Mouse (Mus musculus) macrophage (primary cell): Measurements from ENCODE around the gene Shb. TPM values are rescaled to one million over a fixed set of nuclear protein-coding genes. Genes with fewer than 3 reads are reported as not detected.
"Not testable (repeated sequence)": the region's sequence is repeated elsewhere in the genome, so short reads cannot be mapped to it uniquely, and the experiment has no call there.

Source experiments
- H3K27ac ChIP-seq: fragments of 350-480 bp; formaldehyde crosslinking; 2 replicates; pipeline ENCODE4 v1.9.0; 2021
- H3K36me3 ChIP-seq: fragments of 350-480 bp; formaldehyde crosslinking; 2 replicates; pipeline ENCODE4 v1.9.0; 2021; ENCODE audit errors: inconsistent target
- H3K4me3 ChIP-seq: fragments of 350-480 bp; formaldehyde crosslinking; 2 replicates; pipeline ENCODE4 v1.9.0; 2021; ENCODE audit errors: inconsistent target
- H3K79me2 ChIP-seq: fragments of 350-480 bp; formaldehyde crosslinking; 2 replicates; pipeline ENCODE4 v1.9.0; 2021; ENCODE audit errors: inconsistent target
- WGBS: methylation state at CpG from one replicate; pipeline ENCODE4 v1.1.7; 2026; ENCODE audit warnings: inconsistent platforms; ENCODE audit not compliant: missing documents; 5-methylcytosine and 5-hydroxymethylcytosine counted together
- polyA plus RNA-seq: library from polyadenylated mRNA; stranded (reverse); fragments of 250-400 nt; gene quantifications from 3 replicates; pipeline ENCODE4 v1.2.4, GENCODE M21; 2018; ENCODE audit warnings: inconsistent platforms

Shb gene
- polyA plus RNA-seq, 1 experiment from 2014 or later: 3.2 TPM

DNA sequence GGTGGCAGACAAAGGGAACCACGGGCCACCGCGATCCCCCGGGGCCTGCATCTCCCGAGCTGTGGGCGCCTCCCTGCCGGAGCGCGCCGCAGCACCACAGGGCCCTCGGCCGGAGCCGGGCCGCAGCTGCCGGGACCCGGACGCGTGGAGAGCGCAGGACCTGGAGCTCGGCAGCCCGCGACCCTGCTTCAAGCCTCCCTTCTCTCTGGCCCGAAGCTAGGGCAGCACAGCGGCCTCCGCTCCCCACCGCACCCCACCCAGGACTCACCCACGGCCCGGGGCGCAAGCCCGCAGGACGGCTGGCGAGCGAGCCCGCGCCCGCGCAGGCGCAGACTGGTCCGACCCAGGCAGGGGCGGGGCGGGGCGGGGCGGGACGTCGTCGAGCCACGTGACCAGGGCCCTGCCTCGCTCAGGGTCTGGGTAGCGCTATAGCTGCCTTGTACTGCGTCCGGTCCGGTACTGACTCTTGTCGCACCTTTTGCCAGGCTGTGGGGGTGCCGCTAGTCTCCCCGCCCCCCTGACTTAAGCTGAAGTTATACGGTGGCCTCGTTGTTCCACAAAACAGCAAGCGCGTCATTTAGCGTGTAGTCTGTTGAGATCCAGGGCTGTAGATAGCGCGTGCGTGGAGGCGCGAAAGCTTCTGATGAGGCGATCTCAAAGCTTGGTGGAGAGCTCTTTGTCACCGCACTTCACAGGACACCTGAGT is 123.7 kb downstream of the Shb start, which contains the start of gene Slc25a51:
TSS of gene Slc25a51 (minus strand) at position 340 of the 706 bp plus-strand sequence.
- under 1% methylated on average over 66 of the region's 67 CpGs for WGBS
- Histone ChIP-seq H3K4me3 (peak within 1 kb of the TSS; percentile 65), H3K36me3 (no peaks in the 10 kb centered on the region; the same call in 1 of the 2 replicates), H3K27ac (peak within 1 kb of the TSS; percentile 77), H3K79me2 (peaks cover 46% of the 10 kb centered on the region)

DNA sequence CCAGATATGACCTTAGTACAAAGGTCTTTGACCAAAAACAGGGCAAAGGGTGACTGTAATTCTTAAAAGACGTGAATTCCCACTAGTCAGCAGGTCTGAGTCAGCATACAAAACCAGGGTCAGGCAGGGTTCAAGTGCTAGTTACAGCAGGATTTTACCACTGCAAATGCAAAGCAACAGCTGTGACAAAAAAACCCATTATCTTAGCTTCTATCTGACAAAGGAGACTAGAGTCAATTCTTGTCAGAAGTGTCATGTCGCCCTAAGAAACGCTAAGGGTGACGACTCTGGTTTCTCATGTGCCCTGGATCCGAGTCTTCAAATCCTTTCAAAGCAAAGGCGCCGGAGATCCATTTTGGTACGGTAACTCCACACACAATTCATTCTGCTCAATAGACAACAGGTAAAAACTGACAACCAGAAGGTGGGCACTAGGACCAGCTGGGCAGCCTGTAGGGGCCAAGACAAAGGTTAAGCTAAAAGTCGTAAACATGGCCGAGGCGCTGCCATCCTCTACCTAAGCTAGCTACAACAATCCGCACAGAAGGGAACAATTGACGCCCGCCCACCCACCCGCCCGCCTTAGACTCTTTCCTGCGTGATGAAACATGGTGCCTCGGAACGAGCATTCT is 124.5 kb downstream of the Shb start:
- WGBS: 3% methylated on average over 12 of the region's 19 CpGs
- H3K36me3 ChIP-seq: no peaks in the 10 kb centered on the region; the same call in 1 of the 2 replicates
- H3K4me3 ChIP-seq: peak overlapping the region; percentile 65
- H3K79me2 ChIP-seq: peaks cover 54% of the 10 kb centered on the region
- peak overlapping the region; percentile 77 for H3K27ac ChIP-seq

DNA sequence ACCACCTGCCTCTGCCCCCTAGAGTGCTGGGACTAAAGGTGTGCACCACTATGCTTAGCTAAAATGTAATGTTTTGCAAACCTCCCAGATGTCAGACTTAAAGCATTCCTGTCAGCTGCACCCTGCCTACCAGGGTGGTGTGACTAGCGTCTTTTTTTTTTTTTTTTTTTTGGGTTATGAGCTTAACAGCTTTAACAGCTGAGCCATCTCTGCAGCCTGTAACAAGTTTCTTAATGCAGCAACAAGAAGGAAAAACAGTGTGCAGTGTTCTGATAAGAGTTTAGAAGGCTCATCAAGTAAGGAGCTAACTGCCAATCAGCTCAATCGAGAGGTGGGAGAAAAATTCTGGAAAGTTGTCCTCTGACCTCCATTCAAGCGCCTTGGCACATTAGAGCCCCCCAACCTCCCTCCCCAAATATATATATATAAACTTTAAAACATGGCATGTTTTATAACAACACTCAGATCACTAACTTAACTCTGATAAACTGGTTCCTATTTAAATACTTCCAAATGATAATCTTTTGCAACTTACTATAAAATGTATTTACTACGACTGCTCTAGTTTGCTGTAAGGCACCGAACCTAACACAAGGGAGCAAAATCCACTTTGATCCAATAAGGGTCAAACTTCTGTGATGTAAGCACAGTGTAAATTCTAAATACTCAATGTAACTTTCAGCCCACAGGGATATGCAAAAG is 125.1 kb downstream of the Shb start:
- H3K27ac ChIP-seq: peak overlapping the region; percentile 77; the same call in 1 of the 2 replicates
- no peaks in the 10 kb centered on the region; the same call in 1 of the 2 replicates for H3K36me3 ChIP-seq
- peaks cover 60% of the 10 kb centered on the region for H3K79me2 ChIP-seq
- H3K4me3 ChIP-seq: peak overlapping the region; percentile 65
- 58% methylated on average over 5 of the region's 5 CpGs for WGBS

DNA sequence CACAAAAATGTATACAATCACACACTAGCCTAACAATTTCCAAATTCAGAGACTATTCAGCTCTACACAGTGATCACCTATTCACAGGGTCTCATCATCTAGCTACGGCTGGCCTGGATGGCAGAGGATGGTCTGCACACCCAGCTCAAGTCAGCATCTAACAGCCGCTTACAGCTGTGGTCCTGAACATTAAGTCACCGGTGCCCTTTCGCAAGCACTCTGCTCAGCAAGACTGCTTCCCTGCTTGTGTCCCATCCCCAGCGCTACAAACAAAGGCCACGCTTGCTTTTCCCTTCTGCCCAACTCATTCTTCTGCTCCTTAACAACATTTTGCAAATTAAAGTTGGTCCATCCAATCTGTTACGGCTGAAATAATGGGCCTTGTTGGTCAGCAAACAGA is 125.9 kb downstream of the Shb start:
- Histone ChIP-seq H3K79me2 (peaks cover 68% of the 10 kb centered on the region), H3K27ac (no peak overlapping the region), H3K36me3 (no peaks in the 10 kb centered on the region; the same call in 1 of the 2 replicates), H3K4me3 (no peak overlapping the region)
- WGBS: 59% methylated on average over 7 of the region's 7 CpGs

DNA sequence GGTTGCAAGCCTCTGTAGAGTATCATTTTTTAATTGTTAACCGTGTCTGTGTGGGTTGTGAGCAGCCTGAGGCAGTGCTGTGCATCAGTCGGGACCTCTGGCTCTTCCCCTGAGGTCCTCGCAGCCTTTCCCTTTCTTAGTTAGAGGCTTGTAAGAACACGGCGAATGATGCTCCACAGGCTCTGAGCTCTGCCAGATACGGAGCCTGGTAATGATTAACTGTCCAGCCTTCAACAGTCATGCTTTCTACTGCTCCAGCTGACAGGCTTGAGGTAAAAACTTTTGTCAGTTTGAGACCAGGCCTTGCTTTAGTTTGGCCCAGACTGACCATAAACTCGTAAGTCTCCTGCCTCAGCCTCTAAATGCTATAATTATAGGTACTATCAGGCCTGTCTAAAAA is 127.0 kb downstream of the Shb start:
- 84% methylated on average over 7 of the region's 7 CpGs for WGBS
- peaks cover 79% of the 10 kb centered on the region for H3K79me2 ChIP-seq
- H3K4me3 ChIP-seq: no peak overlapping the region
- H3K36me3 ChIP-seq: no peaks in the 10 kb centered on the region; the same call in 1 of the 2 replicates
- H3K27ac ChIP-seq: no peak overlapping the region

DNA sequence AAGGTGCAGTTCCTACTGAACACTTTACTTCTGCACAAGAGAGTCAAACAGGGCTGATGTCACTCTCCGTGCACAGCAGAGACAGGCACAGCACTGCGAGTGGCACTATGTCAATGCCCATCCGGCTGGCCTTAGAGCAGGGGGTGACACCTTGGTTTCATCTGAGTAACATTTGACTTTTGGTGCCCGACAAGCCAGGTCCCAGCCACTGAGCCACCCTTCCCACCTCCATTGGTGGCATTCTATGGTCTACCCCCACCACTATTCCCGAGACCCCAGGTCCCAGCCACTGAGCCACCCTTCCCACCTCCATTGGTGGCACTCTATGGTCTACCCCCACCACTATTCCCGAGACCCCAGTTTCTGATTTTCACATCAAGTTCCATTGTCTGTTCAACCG is 128.2 kb downstream of the Shb start:
- Histone ChIP-seq H3K27ac (no peak overlapping the region), H3K4me3 (no peak overlapping the region), H3K79me2 (peaks cover 91% of the 10 kb centered on the region), H3K36me3 (peaks cover 10% of the 10 kb centered on the region; the same call in 1 of the 2 replicates)
- 94% methylated on average over 7 of the region's 7 CpGs for WGBS

DNA sequence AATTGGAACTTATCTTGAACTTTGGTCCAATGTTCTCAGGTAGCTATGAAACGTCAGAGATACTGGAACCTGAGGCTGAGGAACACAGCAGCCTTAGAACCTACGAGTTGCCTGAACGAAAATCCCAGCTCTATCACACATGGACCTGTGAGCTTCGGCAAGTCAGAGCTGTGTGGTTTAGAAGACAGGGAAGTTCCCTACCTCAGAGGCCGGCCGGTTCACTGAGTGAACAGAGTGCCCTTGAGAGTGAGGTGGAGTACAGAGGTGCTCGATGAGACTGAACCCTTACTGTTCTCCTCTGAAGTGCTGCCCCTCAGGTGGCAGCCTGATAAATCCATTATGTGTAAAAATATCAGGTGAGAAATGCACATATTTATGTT is 128.8 kb downstream of the Shb start:
- no peak overlapping the region for H3K27ac ChIP-seq
- no peak overlapping the region for H3K4me3 ChIP-seq
- 11% methylated on average over 7 of the region's 7 CpGs for WGBS
- H3K36me3 ChIP-seq: peaks cover 11% of the 10 kb centered on the region; the same call in 1 of the 2 replicates
- peaks cover 97% of the 10 kb centered on the region for H3K79me2 ChIP-seq

DNA sequence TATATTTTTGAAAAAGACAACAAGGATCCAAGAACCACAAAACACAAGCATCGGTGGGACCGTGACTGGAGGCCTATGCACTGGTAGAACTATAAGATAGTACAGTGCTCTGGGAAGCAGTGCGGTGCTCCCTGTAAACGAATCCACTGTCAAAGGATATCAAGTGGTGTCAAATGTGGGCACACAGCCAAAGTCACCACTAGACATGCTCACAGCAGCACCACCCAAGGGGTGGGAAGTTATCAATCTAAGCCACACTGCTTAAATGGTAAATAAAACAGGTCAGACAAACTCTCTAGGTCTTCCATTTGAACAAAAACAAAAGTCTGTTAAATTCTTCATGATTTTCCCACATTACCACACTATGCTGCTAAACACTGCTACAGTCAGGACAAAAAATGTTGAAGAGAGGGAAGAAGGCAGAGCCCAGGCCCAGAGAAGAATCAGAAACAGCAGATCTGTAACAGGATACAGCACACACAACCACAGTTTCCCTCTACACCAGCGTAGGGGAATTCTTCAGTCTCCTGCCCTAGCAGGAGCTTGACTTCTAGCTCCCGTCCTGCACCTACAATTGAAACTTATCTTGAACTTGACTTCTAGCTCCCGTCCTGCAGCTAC is 129.3 kb downstream of the Shb start:
- Histone ChIP-seq H3K4me3 (no peak overlapping the region), H3K79me2 (peaks cover 100% of the 10 kb centered on the region), H3K27ac (no peak overlapping the region), H3K36me3 (peaks cover 11% of the 10 kb centered on the region; the same call in 1 of the 2 replicates)
- WGBS: 62% methylated on average over 7 of the region's 7 CpGs

DNA sequence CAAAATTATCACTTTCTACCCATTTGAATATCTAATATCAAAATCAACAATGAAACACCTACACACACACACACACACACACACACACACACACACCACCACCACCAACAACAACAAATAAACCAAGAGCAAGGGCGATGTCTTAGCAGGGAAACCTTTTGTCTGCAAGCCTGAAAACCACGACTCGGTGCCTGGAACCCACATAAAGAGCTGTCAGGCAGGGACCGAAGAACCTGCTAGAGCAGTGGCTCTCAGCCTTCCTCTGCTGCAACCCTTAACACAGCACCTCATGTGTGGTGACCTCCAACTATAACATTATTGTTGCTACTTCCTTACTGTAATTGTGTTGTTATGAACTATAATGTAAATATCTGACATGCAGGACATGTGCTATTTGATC is 130.0 kb downstream of the Shb start:
- Histone ChIP-seq H3K36me3 (peaks cover 11% of the 10 kb centered on the region; the same call in 1 of the 2 replicates), H3K27ac (no peak overlapping the region), H3K79me2 (peaks cover 100% of the 10 kb centered on the region), H3K4me3 (no peak overlapping the region)
- WGBS: 77% methylated on average over 4 of the region's 4 CpGs

DNA sequence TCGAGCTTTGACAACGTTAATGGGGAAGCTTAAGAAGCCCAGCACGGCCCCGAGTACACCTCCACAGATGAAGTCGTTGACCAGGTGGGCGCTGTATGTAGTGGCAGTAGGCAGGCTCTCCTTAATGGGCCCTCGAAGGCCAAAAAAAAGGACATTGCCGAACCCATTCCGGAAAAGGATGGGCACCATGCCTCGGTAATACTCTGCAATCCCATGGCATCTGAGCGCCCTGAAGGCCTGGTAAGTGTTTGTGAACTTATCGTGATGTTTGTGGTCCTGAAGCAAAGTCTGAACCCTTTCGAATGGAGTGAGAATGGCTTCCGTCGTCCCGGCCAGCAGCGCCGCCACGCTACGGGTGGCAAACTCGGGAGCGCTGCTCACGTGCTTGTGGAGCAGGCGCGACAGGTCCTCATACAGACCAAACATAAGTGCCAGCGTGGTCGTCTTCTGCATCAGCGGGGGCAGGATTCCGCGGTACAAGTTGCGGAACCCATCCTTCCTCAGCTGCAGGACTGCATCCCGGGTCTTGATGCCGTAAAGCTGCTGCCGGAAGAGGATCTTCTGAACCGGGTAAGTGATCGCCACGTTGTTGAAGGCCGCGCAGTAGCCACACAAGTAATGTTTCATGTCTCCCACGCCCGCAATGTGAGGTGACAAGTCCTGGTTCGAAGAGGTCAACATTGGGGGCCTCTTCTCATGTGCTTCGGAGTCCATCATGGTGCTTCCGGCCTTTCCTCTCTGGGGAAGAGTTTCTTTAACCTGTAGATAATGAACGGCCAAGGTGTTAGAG is 132.7 kb downstream of the Shb start:
- Histone ChIP-seq H3K36me3 (peaks cover 11% of the 10 kb centered on the region; the same call in 1 of the 2 replicates), H3K27ac (no peak overlapping the region), H3K79me2 (peaks cover 78% of the 10 kb centered on the region), H3K4me3 (no peak overlapping the region)
- 95% methylated on average over 45 of the region's 45 CpGs for WGBS

DNA sequence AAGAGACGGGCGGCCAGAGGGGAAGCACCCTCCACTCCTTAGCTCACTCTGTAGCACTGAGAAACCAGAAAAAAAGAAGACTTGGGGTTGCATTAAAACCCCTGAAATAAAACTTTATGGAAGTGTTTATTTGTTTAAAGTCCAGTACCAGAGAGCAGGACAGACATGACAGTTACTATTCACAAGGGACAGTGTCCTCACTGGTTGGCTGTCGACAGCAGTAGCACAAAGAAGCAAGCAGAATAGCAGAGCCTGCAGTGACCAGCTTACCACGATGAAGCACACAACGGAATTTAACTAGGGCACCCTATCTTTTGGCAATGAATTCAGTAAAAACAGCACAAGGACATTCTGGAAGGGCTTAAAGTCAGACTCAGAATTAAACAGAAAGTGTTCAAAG is 134.0 kb downstream of the Shb start:
- peaks cover 11% of the 10 kb centered on the region; the same call in 1 of the 2 replicates for H3K36me3 ChIP-seq

DNA sequence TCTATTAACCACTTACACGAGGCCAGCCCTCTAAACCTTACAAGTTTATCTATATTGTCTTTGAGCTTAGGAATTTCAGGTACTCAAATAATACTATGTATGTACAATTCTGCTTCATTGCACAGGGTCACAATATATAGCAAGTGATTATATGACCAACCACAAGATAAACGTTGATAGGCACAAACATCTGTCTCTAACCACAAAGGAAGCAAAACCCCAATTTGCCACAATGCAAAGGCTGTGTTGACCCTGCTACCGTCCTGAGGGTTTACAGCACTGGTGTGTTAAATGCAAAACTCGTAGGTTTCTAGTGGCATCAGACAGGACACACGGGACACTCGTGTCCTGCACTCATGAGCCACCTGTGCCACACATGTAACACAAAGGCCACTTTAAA is 136.1 kb downstream of the Shb start:
- peaks cover 44% of the 10 kb centered on the region for H3K79me2 ChIP-seq
- not testable (repeated sequence) for H3K4me3 ChIP-seq, H3K27ac ChIP-seq
- WGBS: 15% methylated on average over 5 of the region's 6 CpGs
- H3K36me3 ChIP-seq: peaks cover 11% of the 10 kb centered on the region; the same call in 1 of the 2 replicates

More for the DNA sequence above, 134.0 kb downstream of the Shb start:
- H3K27ac ChIP-seq, H3K4me3 ChIP-seq: not testable (repeated sequence)
- H3K79me2 ChIP-seq: peaks cover 65% of the 10 kb centered on the region
- WGBS: 71% methylated on average over 5 of the region's 5 CpGs

DNA sequence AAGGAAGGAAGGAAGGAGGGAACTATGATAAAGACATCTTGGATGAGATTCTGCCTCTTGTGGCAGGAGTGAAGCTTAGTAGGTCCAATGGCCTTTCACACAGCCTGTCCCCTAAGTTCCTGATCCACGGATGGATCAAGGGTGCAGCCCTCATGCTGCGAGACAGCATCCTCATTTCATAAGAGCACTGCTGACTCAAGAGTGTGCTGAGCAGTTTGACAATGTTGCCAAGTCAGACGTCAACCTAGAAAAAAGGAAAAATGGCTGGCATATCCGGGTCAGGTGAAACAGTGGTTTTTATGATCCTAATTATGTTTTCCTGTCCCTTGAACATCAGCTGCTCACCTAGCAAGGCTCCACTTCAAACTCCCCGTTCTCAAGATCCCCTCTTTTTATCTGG is 138.6 kb downstream of the Shb start:
- peaks cover 18% of the 10 kb centered on the region; the same call in 1 of the 2 replicates for H3K79me2 ChIP-seq
- H3K36me3 ChIP-seq: no peaks in the 10 kb centered on the region
- no peak overlapping the region for H3K4me3 ChIP-seq
- 34% methylated on average over 5 of the region's 5 CpGs for WGBS
- H3K27ac ChIP-seq: no peak overlapping the region

DNA sequence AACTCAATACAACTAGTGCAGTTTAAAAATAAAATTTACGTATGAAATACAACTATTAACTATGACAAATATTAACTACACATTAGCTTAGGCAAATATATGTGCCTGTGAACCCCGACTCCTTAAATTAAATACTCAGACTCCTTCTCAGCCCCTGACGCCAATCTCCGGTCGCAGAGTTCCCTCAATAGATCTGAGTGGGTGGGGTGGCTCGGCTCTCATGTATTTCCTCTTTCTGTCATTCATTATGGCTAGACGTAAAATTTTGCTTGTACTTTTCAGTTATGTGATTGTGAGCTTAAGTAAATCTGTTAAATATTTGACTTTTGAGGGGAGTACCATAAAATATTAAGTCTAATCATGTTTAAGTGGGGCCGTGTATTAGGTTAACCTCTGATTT is 139.3 kb downstream of the Shb start:
- 17% methylated on average over 8 of the region's 8 CpGs for WGBS
- Histone ChIP-seq H3K36me3 (no peaks in the 10 kb centered on the region), H3K4me3 (no peak overlapping the region), H3K27ac (no peak overlapping the region), H3K79me2 (peaks cover 11% of the 10 kb centered on the region; the same call in 1 of the 2 replicates)
